Mouse (Mus musculus) retina, adult 2 months (tissue): ENCODE measurements around the gene Arap1.

Experiments used
- DNase-seq: peaks from one replicate; pipeline ENCODE4 v3.0.0-alpha.2; 2012; ENCODE audit warnings: low read depth, low spot score

The Arap1 gene

GRCm38 (mm10) chr7:101347767-101348270 lies at the start of gene Arap1:
TSS of gene Arap1 (plus strand) at chr7:101348067.
- DNase-seq = no peak

GRCm38 (mm10) chr7:101298375-101298774 lies 49.5 kb upstream of the Arap1 start:
- no peak for DNase-seq

- DNase-seq = no peak
Measured at GRCm38 (mm10) chr7:101301361-101301880, 46.4 kb upstream of the Arap1 start.

GRCm38 (mm10) chr7:101301881-101302456 lies 45.9 kb upstream of the Arap1 start, which contains the start of gene Atg16l2:
TSS of gene Atg16l2 (minus strand) at chr7:101302251.
- DNase-seq = peak; percentile 94

GRCm38 (mm10) chr7:101302691-101303090 lies 45.2 kb upstream of the Arap1 start:
- DNase-seq = no peak

- no peak for DNase-seq
Measured at GRCm38 (mm10) chr7:101306841-101307240, 41.0 kb upstream of the Arap1 start.

- DNase-seq = no peak
Measured at GRCm38 (mm10) chr7:101309985-101310326, 37.9 kb upstream of the Arap1 start.

GRCm38 (mm10) chr7:101310327-101311028 lies 37.4 kb upstream of the Arap1 start:
- peak; percentile 96 for DNase-seq

GRCm38 (mm10) chr7:101311061-101311460 lies 36.8 kb upstream of the Arap1 start:
- no peak for DNase-seq

GRCm38 (mm10) chr7:101313033-101313432 lies 34.8 kb upstream of the Arap1 start:
- DNase-seq = no peak

- DNase-seq = no peak
Measured at GRCm38 (mm10) chr7:101314396-101314795, 33.5 kb upstream of the Arap1 start.

- DNase-seq = no peak
Measured at GRCm38 (mm10) chr7:101315699-101316098, 32.2 kb upstream of the Arap1 start.

GRCm38 (mm10) chr7:101316591-101317001 lies 31.3 kb upstream of the Arap1 start:
- DNase-seq = no peak

- no peak for DNase-seq
Measured at GRCm38 (mm10) chr7:101317014-101317413, 30.9 kb upstream of the Arap1 start, which contains the start of gene Stard10. TSS of gene Stard10 (plus strand) at chr7:101317086.

GRCm38 (mm10) chr7:101318848-101319247 lies 29.0 kb upstream of the Arap1 start:
- DNase-seq = no peak

GRCm38 (mm10) chr7:101319796-101320195 lies 28.1 kb upstream of the Arap1 start:
- DNase-seq = no peak

GRCm38 (mm10) chr7:101320399-101321217 lies 27.3 kb upstream of the Arap1 start:
- no peak for DNase-seq

GRCm38 (mm10) chr7:101321218-101321827 lies 26.5 kb upstream of the Arap1 start:
- no peak for DNase-seq

GRCm38 (mm10) chr7:101323141-101323594 lies 24.7 kb upstream of the Arap1 start:
- DNase-seq = no peak

- DNase-seq = no peak
Measured at GRCm38 (mm10) chr7:101324142-101324962, 23.5 kb upstream of the Arap1 start.

- DNase-seq = no peak
Measured at GRCm38 (mm10) chr7:101326006-101326405, 21.9 kb upstream of the Arap1 start.
